Mouse (Mus musculus) embryonic facial prominence, embryonic 12.5 days (tissue): ENCODE data around the gene Gm42688. TPM values are rescaled to one million over a fixed set of nuclear protein-coding genes. Genes with fewer than 3 reads are reported as not detected.

Source experiments
- ATAC-seq: fragments of 200-750 bp; cut with Nextera tagmentation; 2 replicates; pipeline ENCODE4 v1.8.0; 2017; ENCODE audit not compliant: insufficient number of reproducible peaks, insufficient read depth, low FRiP score, low TSS enrichment
- H3K27ac ChIP-seq: fragments of 300-500 bp; sonication (generic); 2 replicates; pipeline ENCODE4 v1.5.1; 2016; ENCODE audit warnings: mild to moderate bottlenecking
- H3K27me3 ChIP-seq: fragments of 300-500 bp; sonication (generic); 2 replicates; pipeline ENCODE4 v1.6.1; 2016; ENCODE audit warnings: mild to moderate bottlenecking, moderate library complexity
- H3K36me3 ChIP-seq: fragments of 300-500 bp; sonication (generic); 2 replicates; pipeline ENCODE4 v1.6.1; 2016; ENCODE audit warnings: mild to moderate bottlenecking
- H3K4me1 ChIP-seq: fragments of 300-500 bp; sonication (generic); 2 replicates; pipeline ENCODE4 v1.6.1; 2016
- H3K4me2 ChIP-seq: fragments of 300-500 bp; sonication (generic); replicated peaks from 2 replicates; pipeline ENCODE4 v1.6.1; 2016; ENCODE audit warnings: mild to moderate bottlenecking, moderate library complexity
- H3K4me3 ChIP-seq: fragments of 300-500 bp; sonication (generic); 2 replicates; pipeline ENCODE4 v1.5.1; 2016; ENCODE audit warnings: mild to moderate bottlenecking
- H3K9ac ChIP-seq: fragments of 300-500 bp; sonication (generic); 2 replicates; pipeline ENCODE4 v1.6.1; 2016; ENCODE audit warnings: mild to moderate bottlenecking, moderate library complexity
- H3K9me3 ChIP-seq: fragments of 300-500 bp; sonication (generic); 2 replicates; pipeline ENCODE4 v1.6.1; 2016; ENCODE audit warnings: mild to moderate bottlenecking, moderate library complexity
- WGBS: fragments of 180-500 bp; shearing (Covaris S2); methylation state at CpG from one replicate; pipeline ENCODE4 v1.1.7; 2016; 5-methylcytosine and 5-hydroxymethylcytosine counted together
- polyA plus RNA-seq: library from polyadenylated mRNA; unstranded; fragments of >200 nt; fragmentation: Nextera tagmentation; extraction: Ambion mirVana; gene quantifications from 2 replicates; pipeline ENCODE4 v1.2.1, GENCODE M21; 2016

Gene Gm42688
- 3.5 and 4.2 TPM in 2 replicates for polyA plus RNA-seq

DNA sequence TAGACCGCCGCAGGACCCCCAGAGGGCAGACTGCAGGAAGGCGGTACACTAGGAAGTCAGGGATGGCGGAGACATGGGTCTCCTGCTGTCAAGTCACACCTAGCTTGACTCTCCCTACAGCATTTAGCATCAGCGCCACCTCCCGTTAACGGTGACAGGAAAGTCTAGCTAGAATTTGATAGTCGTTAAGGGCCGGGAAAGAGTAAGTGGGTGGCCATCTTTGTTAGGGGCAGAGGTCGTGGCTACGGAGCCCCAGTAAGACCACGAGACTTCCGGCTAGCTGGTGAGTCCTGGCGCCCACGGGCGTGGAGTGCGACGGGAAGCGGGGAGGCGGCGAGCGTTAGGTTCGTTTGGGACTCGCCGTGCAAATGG lies at the start of gene Gm42688, which contains the start of gene Ccdc142:
Gene Gm42688, plus strand, starts transcription at position 302 of the 372 bp plus-strand sequence.
Gene Ccdc142, plus strand, starts transcription at position 286 of the 372 bp plus-strand sequence.
- H3K4me3 ChIP-seq: peak within 1 kb of the TSS; percentile 50
- H3K27ac ChIP-seq: peak within 1 kb of the TSS; percentile 56
- H3K9ac ChIP-seq: peak within 1 kb of the TSS; percentile 82
- under 1% methylated on average over 25 of the region's 25 CpGs for WGBS
- peaks cover 7% of the 10 kb centered on the region; the same call in 1 of the 2 replicates for H3K36me3 ChIP-seq
- ATAC-seq: peak; percentile 76
- peaks cover 9% of the 10 kb centered on the region; the same call in 1 of the 2 replicates for H3K27me3 ChIP-seq
- H3K9me3 ChIP-seq: no peaks in the 10 kb centered on the region
- H3K4me2 ChIP-seq: peak within 1 kb of the TSS; percentile 97
- H3K4me1 ChIP-seq: peaks cover 12% of the 10 kb centered on the region

DNA sequence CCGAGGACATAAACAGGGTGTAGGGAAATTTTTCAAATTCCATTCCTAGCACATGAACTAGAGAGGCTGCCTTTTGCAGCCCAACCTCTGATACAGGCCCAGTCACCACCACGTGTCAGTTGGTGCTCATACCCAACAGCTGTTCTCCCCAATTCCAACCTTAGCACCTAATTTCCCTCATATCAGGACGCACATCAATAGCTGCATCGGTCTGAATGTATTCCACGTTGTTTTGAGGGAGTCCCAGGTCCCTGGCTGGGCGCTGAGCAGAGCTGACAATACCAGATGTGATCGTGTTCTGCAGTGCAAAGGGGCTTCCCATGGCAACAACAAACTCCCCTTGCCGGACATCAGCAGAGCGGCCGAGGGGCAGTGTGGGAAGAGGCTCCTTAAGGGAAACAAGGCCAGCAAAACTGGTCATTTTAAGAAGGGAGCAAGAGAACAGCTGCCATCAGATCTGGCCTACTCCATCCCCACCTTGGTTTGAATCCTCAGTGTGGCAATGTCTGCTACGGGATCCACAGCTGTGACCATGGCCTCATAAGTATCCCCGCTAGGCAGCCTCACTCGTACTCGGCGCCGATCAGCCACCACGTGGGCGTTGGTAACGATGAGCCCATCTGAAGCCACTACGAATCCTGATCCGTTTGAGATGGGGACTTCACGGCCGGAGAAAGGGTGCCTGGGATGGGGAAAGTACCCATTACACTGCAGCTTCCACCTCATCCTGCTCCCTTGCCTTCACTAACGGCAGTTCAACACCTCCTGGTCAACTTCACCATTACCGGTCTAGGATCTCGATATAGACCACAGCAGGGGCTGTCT lies 48.1 kb upstream of the Gm42688 start:
- ATAC-seq: no peak
- peaks cover 28% of the 10 kb centered on the region for H3K36me3 ChIP-seq
- WGBS: 2% methylated on average over 26 of the region's 26 CpGs

DNA sequence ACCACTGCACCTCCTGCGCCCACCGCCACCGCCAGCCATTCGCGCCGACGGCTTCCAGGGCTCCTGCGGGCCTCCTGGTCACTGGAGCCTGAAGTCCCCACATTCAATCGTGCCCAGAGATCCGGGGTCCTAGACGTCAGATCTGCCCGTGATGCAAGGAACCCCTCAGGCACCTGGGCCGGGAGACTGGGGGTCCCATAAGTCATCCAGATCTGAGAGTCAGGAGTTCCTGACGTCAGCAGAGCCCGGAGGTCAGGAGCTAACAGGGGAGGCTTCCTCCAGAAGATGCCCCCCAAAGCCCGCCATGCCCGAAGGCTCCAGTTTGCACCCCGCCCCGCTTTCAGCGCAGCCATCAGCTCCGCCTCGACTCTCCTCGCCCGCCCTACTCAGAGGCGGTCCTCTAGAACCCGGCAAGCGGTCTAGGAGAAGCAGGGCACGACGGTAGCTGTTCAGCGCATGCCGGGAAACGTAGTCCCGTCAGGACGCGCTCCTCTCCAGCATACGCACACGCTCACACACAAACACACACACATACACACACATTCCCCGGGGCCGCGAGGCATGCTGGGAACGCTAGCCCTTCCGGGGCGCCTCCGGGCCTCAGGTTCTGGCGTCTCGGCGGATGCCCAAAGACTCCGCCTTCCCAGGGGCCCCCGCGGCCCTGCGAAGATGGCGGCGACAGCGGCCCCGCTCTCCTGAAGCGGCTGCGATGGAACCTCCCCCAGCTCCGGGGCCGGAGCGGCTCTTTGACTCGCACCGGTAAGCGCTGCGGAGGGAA lies 47.2 kb upstream of the Gm42688 start, which contains the start of gene Aup1:
Gene Aup1, plus strand, starts transcription at position 448 of the 778 bp plus-strand sequence.
- H3K4me3 ChIP-seq: peak within 1 kb of the TSS; percentile 100
- H3K27me3 ChIP-seq: no peaks in the 10 kb centered on the region
- peak within 1 kb of the TSS; percentile 63 for H3K4me2 ChIP-seq
- peak within 1 kb of the TSS; percentile 91 for H3K27ac ChIP-seq
- H3K36me3 ChIP-seq: peaks cover 28% of the 10 kb centered on the region
- H3K9ac ChIP-seq: peak within 1 kb of the TSS; percentile 90
- WGBS: under 1% methylated on average over 63 of the region's 64 CpGs
- ATAC-seq: peak; percentile 94
- peaks cover 26% of the 10 kb centered on the region for H3K4me1 ChIP-seq
- H3K9me3 ChIP-seq: no peaks in the 10 kb centered on the region

More for the DNA sequence above, 48.1 kb upstream of the Gm42688 start:
- Histone ChIP-seq H3K4me3 (peak overlapping the region; percentile 100), H3K4me2 (peak overlapping the region; percentile 63), H3K4me1 (peaks cover 26% of the 10 kb centered on the region), H3K27ac (peak overlapping the region; percentile 91), H3K9ac (peak overlapping the region; percentile 90), H3K27me3 (no peaks in the 10 kb centered on the region), H3K9me3 (no peaks in the 10 kb centered on the region)

DNA sequence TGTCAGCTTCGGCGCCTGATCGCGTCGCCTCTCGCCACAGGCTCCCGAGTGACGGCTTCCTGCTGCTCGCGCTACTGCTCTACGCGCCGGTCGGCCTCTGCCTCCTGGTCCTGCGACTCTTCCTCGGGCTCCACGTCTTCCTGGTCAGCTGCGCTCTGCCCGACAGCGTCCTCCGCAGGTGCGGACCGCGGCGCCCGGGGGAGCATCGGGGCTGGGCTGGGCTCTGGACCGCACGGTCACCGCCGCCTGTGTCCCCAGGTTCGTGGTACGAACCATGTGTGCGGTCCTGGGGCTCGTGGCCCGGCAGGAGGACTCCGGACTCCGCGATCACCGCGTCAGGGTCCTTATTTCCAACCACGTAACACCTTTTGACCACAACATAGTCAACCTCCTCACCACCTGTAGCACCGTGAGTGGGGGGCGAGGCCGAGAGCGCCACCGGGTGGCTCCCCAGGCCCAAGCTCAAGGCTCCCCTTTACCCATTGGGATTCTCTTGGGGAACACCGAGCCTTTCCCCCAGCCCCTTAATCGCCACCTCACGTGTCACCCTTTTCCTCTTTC lies 46.5 kb upstream of the Gm42688 start, which contains the start of gene Htra2:
Gene Htra2, minus strand, starts transcription at position 403 of the 561 bp plus-strand sequence.
- Histone ChIP-seq H3K36me3 (peaks cover 28% of the 10 kb centered on the region), H3K27ac (peak within 1 kb of the TSS; percentile 91), H3K27me3 (no peaks in the 10 kb centered on the region), H3K9ac (peak within 1 kb of the TSS; percentile 90), H3K9me3 (no peaks in the 10 kb centered on the region), H3K4me2 (peak within 1 kb of the TSS; percentile 63), H3K4me3 (peak within 1 kb of the TSS; percentile 100), H3K4me1 (peaks cover 26% of the 10 kb centered on the region)
- ATAC-seq: peak; percentile 16
- WGBS: under 1% methylated on average over 50 of the region's 50 CpGs

DNA sequence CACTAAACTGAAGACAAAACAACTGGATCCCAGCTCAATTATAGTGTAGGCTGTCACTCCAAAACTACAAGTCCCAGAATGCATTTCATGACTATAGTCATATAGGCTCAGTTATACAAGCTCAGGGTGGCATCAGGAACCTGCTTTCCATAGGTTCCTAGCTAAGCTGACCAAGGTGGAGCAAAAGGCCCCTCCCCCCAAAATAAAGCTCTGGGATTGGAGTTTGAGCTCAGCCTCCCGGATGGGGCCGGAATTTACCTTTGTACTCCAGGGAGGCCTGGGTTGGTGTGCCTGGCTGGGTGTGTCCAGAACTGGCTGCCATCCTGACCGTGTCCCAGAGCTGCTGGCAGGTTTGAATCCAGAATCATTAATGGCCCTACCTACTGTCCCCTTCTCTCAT lies 43.6 kb upstream of the Gm42688 start, which contains the start of gene Dqx1:
Gene Dqx1, plus strand, starts transcription at position 55 of the 400 bp plus-strand sequence.
- Histone ChIP-seq H3K4me3 (no peak within 1 kb of the TSS), H3K4me1 (peaks cover 17% of the 10 kb centered on the region), H3K9ac (no peak within 1 kb of the TSS), H3K36me3 (peaks cover 14% of the 10 kb centered on the region), H3K27me3 (peaks cover 21% of the 10 kb centered on the region), H3K27ac (no peak within 1 kb of the TSS), H3K4me2 (no peak within 1 kb of the TSS), H3K9me3 (no peaks in the 10 kb centered on the region)
- 35% methylated on average over 3 of the region's 3 CpGs for WGBS
- ATAC-seq: no peak

DNA sequence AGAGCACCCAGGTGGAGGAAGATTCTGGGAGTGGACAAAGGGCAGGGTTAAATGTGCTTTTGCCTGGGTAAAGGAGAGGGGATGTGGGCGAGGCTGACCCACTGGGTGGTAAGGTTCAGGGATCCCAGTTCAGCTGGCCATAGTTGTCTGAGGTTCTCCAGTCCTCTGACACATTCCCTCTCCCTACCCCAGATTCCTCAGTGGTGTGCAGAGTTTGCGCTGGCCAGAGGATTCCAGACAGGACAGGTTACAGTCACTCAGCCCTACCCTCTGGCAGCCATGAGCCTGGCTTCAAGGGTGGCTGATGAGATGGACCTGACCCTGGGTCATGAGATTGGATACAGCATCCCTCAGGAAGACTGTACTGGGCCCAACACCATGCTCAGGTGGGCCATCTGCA lies 42.7 kb upstream of the Gm42688 start:
- no peak overlapping the region for H3K27ac ChIP-seq
- peaks cover 14% of the 10 kb centered on the region for H3K36me3 ChIP-seq
- peaks cover 10% of the 10 kb centered on the region for H3K4me1 ChIP-seq
- ATAC-seq: no peak
- H3K4me3 ChIP-seq: no peak overlapping the region
- no peak overlapping the region for H3K4me2 ChIP-seq
- WGBS: 84% methylated on average over 2 of the region's 2 CpGs
- peaks cover 30% of the 10 kb centered on the region for H3K27me3 ChIP-seq
- H3K9ac ChIP-seq: no peak overlapping the region
- H3K9me3 ChIP-seq: no peaks in the 10 kb centered on the region

DNA sequence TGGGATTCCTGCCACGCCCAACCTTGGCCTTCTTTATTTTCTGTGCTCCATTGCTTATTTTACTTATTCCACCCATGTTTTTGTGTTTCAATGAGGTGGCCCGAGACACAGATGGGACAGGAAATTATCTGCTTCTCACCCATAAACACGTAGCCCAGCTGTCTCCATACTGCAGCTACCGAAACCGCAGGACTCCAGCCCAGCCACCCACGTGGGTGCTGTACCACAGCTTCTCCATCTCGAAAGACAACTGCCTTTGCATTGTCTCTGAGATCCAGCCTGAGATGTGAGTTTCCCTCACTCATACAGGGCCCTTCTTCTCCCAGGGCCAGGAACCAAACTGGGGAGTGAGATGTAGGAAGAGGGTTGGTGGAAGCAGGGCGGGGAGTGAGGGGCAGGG lies 35.4 kb upstream of the Gm42688 start:
- Histone ChIP-seq H3K4me1 (0 out of 2 replicates have a peak, but pooled peaks cover 6% of the 10 kb centered on the region), H3K9ac (no peak overlapping the region), H3K36me3 (no peaks in the 10 kb centered on the region), H3K4me2 (no peak overlapping the region), H3K9me3 (no peaks in the 10 kb centered on the region), H3K27me3 (peaks cover 97% of the 10 kb centered on the region), H3K27ac (no peak overlapping the region), H3K4me3 (no peak overlapping the region)
- WGBS: 45% methylated on average over 8 of the region's 8 CpGs
- no peak for ATAC-seq

DNA sequence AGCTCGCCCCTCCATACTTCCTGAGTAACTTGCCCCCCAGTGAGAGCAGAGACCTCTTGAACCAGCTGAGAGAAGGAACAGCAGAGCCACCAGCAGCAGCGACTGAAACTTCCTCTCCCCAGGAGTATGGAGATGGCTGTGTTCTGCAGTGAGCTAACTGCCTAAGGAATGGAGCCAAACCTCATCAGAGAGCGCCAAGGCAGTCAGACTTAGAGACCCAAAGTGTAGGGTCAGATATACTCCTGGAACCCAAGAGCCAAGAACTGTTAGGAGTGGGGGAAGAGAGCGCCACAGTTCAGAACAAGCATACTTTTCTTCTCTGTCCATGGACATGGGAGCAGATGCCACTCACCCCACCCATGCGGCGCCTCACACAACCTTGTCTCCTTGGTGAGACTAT lies 35.0 kb upstream of the Gm42688 start:
- H3K4me2 ChIP-seq: no peak overlapping the region
- no peak overlapping the region for H3K4me3 ChIP-seq
- no peak overlapping the region for H3K27ac ChIP-seq
- H3K4me1 ChIP-seq: 0 out of 2 replicates have a peak, but pooled peaks cover 6% of the 10 kb centered on the region
- no peak overlapping the region for H3K9ac ChIP-seq
- 27% methylated on average over 6 of the region's 6 CpGs for WGBS
- H3K27me3 ChIP-seq: peaks cover 97% of the 10 kb centered on the region
- H3K36me3 ChIP-seq: no peaks in the 10 kb centered on the region
- H3K9me3 ChIP-seq: no peaks in the 10 kb centered on the region
- no peak for ATAC-seq

DNA sequence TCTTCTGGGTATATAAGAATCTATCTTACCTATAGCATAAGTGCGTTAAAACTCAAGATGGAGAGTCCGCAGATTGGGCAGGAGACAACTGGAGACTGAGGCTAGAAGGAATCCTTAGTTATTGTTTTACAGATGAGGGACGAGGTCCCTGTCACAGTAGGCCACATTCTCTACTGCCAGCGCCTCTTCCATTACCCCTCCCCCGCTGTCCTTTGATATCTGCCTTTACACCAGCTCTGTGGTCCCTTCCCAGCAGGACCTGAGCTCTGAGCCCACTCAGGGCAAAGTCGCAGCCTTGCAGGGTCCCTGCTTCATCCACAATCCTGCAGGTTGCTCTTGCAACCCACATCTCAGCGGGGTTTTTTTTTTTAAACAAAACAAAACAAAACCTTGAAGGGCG lies 33.2 kb upstream of the Gm42688 start:
- Histone ChIP-seq H3K4me3 (no peak overlapping the region), H3K4me1 (0 out of 2 replicates have a peak, but pooled peaks cover 6% of the 10 kb centered on the region), H3K9me3 (no peaks in the 10 kb centered on the region), H3K36me3 (no peaks in the 10 kb centered on the region), H3K4me2 (peak overlapping the region; percentile 18; the same call in 1 of the 2 replicates), H3K27me3 (peaks cover 98% of the 10 kb centered on the region), H3K9ac (no peak overlapping the region), H3K27ac (no peak overlapping the region)
- WGBS: 2% methylated on average over 8 of the region's 8 CpGs
- no peak for ATAC-seq

DNA sequence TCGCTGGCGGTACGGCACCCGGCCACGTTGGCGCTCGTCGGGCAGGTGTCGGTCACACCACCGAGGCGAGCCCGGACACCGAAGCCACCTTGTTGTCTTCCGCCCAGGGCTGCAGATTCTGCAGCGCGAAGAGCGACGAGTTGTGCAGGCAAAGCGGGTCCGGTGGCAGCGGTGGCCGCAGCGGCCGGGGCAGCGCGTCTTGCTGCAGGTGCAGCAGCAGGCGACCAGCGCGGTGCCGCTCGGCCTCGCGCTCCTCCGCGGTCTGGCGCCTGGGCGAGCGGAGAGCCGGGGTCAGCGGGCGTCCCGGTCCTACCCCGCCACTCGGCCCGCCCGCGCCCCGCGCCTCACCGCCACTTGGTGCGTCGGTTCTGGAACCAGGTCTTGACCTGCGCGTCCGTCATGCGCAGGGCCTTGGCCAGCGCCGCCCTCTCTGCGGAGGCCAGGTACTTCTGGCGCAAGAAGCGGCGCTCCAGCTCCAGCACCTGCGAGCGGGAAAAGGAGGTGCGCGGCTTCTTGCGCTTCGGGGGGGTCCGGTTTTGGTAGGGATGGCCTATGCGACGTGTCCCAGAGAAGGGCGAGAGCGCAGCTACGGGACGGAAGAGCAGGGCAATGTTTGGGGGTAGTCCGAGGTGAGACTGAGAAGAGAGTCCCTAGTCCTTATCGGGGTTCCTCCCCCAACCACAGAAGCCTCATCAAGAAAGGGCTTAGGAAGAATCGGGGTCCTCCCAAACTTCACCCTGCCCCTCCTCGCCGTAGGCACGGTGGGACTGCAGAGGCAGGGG lies 32.5 kb upstream of the Gm42688 start:
- peak overlapping the region; percentile 18 for H3K4me2 ChIP-seq
- no peak overlapping the region for H3K27ac ChIP-seq
- peak overlapping the region; percentile 30 for H3K4me3 ChIP-seq
- no peaks in the 10 kb centered on the region for H3K9me3 ChIP-seq
- WGBS: under 1% methylated on average over 80 of the region's 81 CpGs
- H3K27me3 ChIP-seq: peaks cover 98% of the 10 kb centered on the region
- no peak for ATAC-seq
- peak overlapping the region; percentile 0; the same call in 1 of the 2 replicates for H3K9ac ChIP-seq
- H3K36me3 ChIP-seq: no peaks in the 10 kb centered on the region
- 0 out of 2 replicates have a peak, but pooled peaks cover 6% of the 10 kb centered on the region for H3K4me1 ChIP-seq
